Mouse (Mus musculus) cerebellum, adult 2 months (tissue): ENCODE measurements around the gene Clcn2.
A peak's percentile ranks its signal among the peaks of the same experiment; 100 is the strongest.

ENCODE experiments used
- CTCF ChIP-seq: fragments of 200-500 bp; IDR thresholded peaks from 2 replicates; pipeline ENCODE4 v1.5.1; 2011; ENCODE audit warnings: low read depth, mild to moderate bottlenecking, control low read depth, low read length, moderate library complexity, borderline replicate concordance; ENCODE audit not compliant: insufficient read depth
- POLR2A ChIP-seq: fragments of 200-500 bp; IDR thresholded peaks from 2 replicates; pipeline ENCODE4 v1.6.1; 2011; ENCODE audit warnings: low read length, control low read depth, borderline replicate concordance; ENCODE audit not compliant: insufficient read depth

- TF ChIP-seq POLR2A = peak; percentile 58
- TF ChIP-seq CTCF = no peak
Measured at GRCm38 (mm10) chr16:20715976-20716840, 1.3 kb downstream of the Clcn2 start.
